In the genomic region with DNA sequence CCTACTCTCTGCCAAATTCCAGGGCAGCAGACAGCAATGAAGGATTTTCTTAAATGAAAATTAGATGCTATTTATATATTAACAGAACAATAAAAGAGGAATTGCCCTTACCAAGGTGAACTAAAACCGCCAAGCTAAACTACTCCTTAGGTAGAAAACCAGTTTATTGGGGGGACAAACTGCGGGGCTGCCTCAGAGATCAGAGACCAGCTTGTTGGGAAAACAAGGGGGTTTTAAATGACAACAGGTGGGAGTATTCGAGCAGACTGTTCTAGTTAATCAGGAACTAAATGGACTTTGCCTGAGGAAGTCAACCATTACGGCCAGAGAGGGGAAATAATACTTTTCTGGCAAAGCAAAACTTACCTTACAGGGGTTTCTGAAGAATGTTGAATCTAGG, we compare ENCODE assay signal across 22 mouse cellular contexts. TPM values are rescaled to one million over a fixed set of nuclear protein-coding genes. Genes with fewer than 3 reads are reported as not detected.
DNase-seq lines count a peak whose midpoint lies in the region; ATAC-seq lines count a peak whose summit lies in the region.
"Had no signal": no experiment of that assay in that cellular context is flagged by ENCODE, and none has a peak within 500 bp of the region (broad histone marks: within the 10 kb centered on the region; RNA-seq: fewer than 3 reads in every experiment).

No protein-coding gene starts in this region.

- H3K36me3 ChIP-seq in embryonic facial prominence, embryonic 11.5 days (replicated peaks; ENCODE audit: control insufficient read depth, insufficient read depth, low read depth, low read length) = no peaks in the 10 kb centered on the region
- H3K36me3 ChIP-seq in embryonic facial prominence, embryonic 10.5 days (replicated peaks) = no peaks in the 10 kb centered on the region
- H3K36me3 ChIP-seq in embryonic facial prominence, embryonic 14.5 days (ENCODE audit: control insufficient read depth, insufficient read depth, low read length) = no peaks in the 10 kb centered on the region
- H3K36me3 ChIP-seq: liver, embryonic 13.5 days; midbrain, embryonic 13.5 days had no signal

- no peak overlapping the region for H3K27ac ChIP-seq in embryonic facial prominence, embryonic 11.5 days (replicated peaks; ENCODE audit: low read depth, low read length)
- H3K27ac ChIP-seq in embryonic facial prominence, embryonic 10.5 days (replicated peaks) = no peak overlapping the region
- H3K27ac ChIP-seq in embryonic facial prominence, embryonic 14.5 days (replicated peaks; ENCODE audit: low read depth, low read length) = peak overlapping the region; percentile 28; the same call in 1 of the 2 replicates
- H3K27ac ChIP-seq: forebrain, embryonic 13.5 days; gastrocnemius, adult 2 months; hindbrain, postnatal 0 days; liver, embryonic 13.5 days; midbrain, embryonic 13.5 days had no signal

- peak; percentile 37 for DNase-seq in embryonic facial prominence, embryonic 11.5 days (ENCODE audit: low spot score)
- no peak for DNase-seq in embryonic facial prominence, embryonic 10.5 days (ENCODE audit: low spot score)
- peak; percentile 39 for DNase-seq in embryonic facial prominence, embryonic 14.5 days (ENCODE audit: low spot score)
- DNase-seq in kidney, adult 9 months = peak; percentile 87
- peak; percentile 33 to 67 for DNase-seq in kidney, postnatal 36 days
- DNase-seq in gastrocnemius, adult 8-10 months (ENCODE audit: low spot score in 2 of 2) = no peak
- DNase-seq in lung, postnatal 4 days = no peak
- DNase-seq in testis, postnatal 14 days (ENCODE audit: low spot score) = no peak
- DNase-seq: adrenal gland, postnatal 14 days; cerebellum, adult 2 months; gastrocnemius, adult 2 months; liver, embryonic 13.5 days; lung, adult 2 months; lung, postnatal 14 days; retina, postnatal 1 day; thymus, adult 2 months; thymus, postnatal 4 days had no signal

- H3K9ac ChIP-seq in embryonic facial prominence, embryonic 11.5 days (replicated peaks; ENCODE audit: low read length) = no peak overlapping the region
- no peak overlapping the region for H3K9ac ChIP-seq in embryonic facial prominence, embryonic 14.5 days (ENCODE audit: low read depth, low read length)
- H3K9ac ChIP-seq: forebrain, embryonic 13.5 days; liver, embryonic 13.5 days; midbrain, embryonic 13.5 days had no signal

- H3K4me3 ChIP-seq in embryonic facial prominence, embryonic 11.5 days (ENCODE audit: low read depth, low read length) = no peak overlapping the region
- no peak overlapping the region for H3K4me3 ChIP-seq in embryonic facial prominence, embryonic 10.5 days
- H3K4me3 ChIP-seq in embryonic facial prominence, embryonic 14.5 days (ENCODE audit: low read depth, low read length) = no peak overlapping the region
- H3K4me3 ChIP-seq: erythroblast, embryonic 14.5 days; forebrain, embryonic 13.5 days; gastrocnemius, adult 2 months; liver, embryonic 13.5 days; midbrain, embryonic 13.5 days had no signal

- WGBS in embryonic facial prominence, embryonic 11.5 days = 33% methylated on average over 4 of the region's 4 CpGs
- 37% methylated on average over 4 of the region's 4 CpGs for WGBS in embryonic facial prominence, embryonic 10.5 days
- 25% methylated on average over 4 of the region's 4 CpGs for WGBS in embryonic facial prominence, embryonic 14.5 days

- no peaks in the 10 kb centered on the region for H3K27me3 ChIP-seq in embryonic facial prominence, embryonic 11.5 days (ENCODE audit: control insufficient read depth, insufficient read depth, low read length)
- H3K27me3 ChIP-seq in embryonic facial prominence, embryonic 10.5 days (replicated peaks; ENCODE audit: low read depth, poor library complexity, severe bottlenecking) = no peaks in the 10 kb centered on the region
- no peaks in the 10 kb centered on the region for H3K27me3 ChIP-seq in embryonic facial prominence, embryonic 14.5 days (replicated peaks; ENCODE audit: control insufficient read depth, insufficient read depth, low read length)
- H3K27me3 ChIP-seq: forebrain, embryonic 13.5 days; midbrain, embryonic 13.5 days had no signal

- no peak overlapping the region for H3K4me2 ChIP-seq in embryonic facial prominence, embryonic 11.5 days (ENCODE audit: low read depth, low read length)
- no peak overlapping the region for H3K4me2 ChIP-seq in embryonic facial prominence, embryonic 14.5 days (ENCODE audit: low read depth, low read length)
- H3K4me2 ChIP-seq: forebrain, embryonic 13.5 days; heart, embryonic 11.5 days; liver, embryonic 13.5 days; midbrain, embryonic 13.5 days had no signal

- no peaks in the 10 kb centered on the region for H3K4me1 ChIP-seq in embryonic facial prominence, embryonic 11.5 days (ENCODE audit: control insufficient read depth, insufficient read depth, low read length)
- peaks cover 10% of the 10 kb centered on the region; the same call in 1 of the 2 replicates for H3K4me1 ChIP-seq in embryonic facial prominence, embryonic 10.5 days
- peaks cover 12% of the 10 kb centered on the region; the same call in 1 of the 2 replicates for H3K4me1 ChIP-seq in embryonic facial prominence, embryonic 14.5 days (ENCODE audit: control insufficient read depth, insufficient read depth, low read length)
- H3K4me1 ChIP-seq: midbrain, embryonic 13.5 days had no signal

- no peak for ATAC-seq in embryonic facial prominence, embryonic 11.5 days (replicated peaks; ENCODE audit: insufficient number of reproducible peaks, low FRiP score, low TSS enrichment, low read depth)
- no peak for ATAC-seq in embryonic facial prominence, embryonic 14.5 days (ENCODE audit: low read depth)
- ATAC-seq: forebrain, embryonic 13.5 days; hindbrain, postnatal 0 days; midbrain, embryonic 13.5 days had no signal

- H3K9me3 ChIP-seq in embryonic facial prominence, embryonic 11.5 days (replicated peaks; ENCODE audit: control insufficient read depth, low read length) = no peaks in the 10 kb centered on the region
- H3K9me3 ChIP-seq in embryonic facial prominence, embryonic 10.5 days = no peaks in the 10 kb centered on the region
- H3K9me3 ChIP-seq in embryonic facial prominence, embryonic 14.5 days (ENCODE audit: control insufficient read depth, low read length) = no peaks in the 10 kb centered on the region
- H3K9me3 ChIP-seq: forebrain, embryonic 13.5 days; liver, embryonic 13.5 days; midbrain, embryonic 13.5 days had no signal

RNA-seq across cellular contexts. Expression of gene Zbed3, which starts 3.0 kb away (rescaled TPM):
- polyA plus RNA-seq in embryonic facial prominence, embryonic 11.5 days (2014; fragmentation: Nextera tagmentation; extraction: Ambion mirVana) = 71.2 and 82.0 TPM in 2 replicates
- polyA plus RNA-seq in embryonic facial prominence, embryonic 10.5 days (2016; fragmentation: Nextera tagmentation; extraction: Ambion mirVana) = 61.0 and 68.3 TPM in 2 replicates
- polyA plus RNA-seq in embryonic facial prominence, embryonic 14.5 days (2014; fragmentation: Nextera tagmentation; extraction: Ambion mirVana) = 48.4 and 63.6 TPM in 2 replicates
- 1 to 10 TPM; 3.2 to 5.3 (median 4.2) TPM for total RNA-seq in gastrocnemius, adult 8-10 months (2022)

RNA-seq across cellular contexts. Expression of gene Aggf1, which starts 54.7 kb away (rescaled TPM):
- polyA plus RNA-seq in embryonic facial prominence, embryonic 11.5 days (2014; fragmentation: Nextera tagmentation; extraction: Ambion mirVana) = 48.0 and 48.5 TPM in 2 replicates
- 38.0 and 38.1 TPM in 2 replicates for polyA plus RNA-seq in embryonic facial prominence, embryonic 10.5 days (2016; fragmentation: Nextera tagmentation; extraction: Ambion mirVana)
- polyA plus RNA-seq in embryonic facial prominence, embryonic 14.5 days (2014; fragmentation: Nextera tagmentation; extraction: Ambion mirVana) = 30.2 and 33.4 TPM in 2 replicates
- 10 to 100 TPM; 15.6 to 19.1 (median 17.5) TPM for total RNA-seq in gastrocnemius, adult 8-10 months (2022)

Comparison
In these comparisons a context has a peak if more than half of its experiments do, and no peak if none do; other contexts are left out.
1. DNase-seq: peak in embryonic facial prominence, embryonic 11.5 days (single experiment), embryonic facial prominence, embryonic 14.5 days (single experiment), kidney, adult 9 months (single experiment) and kidney, postnatal 36 days (2 of 2); none in embryonic facial prominence, embryonic 10.5 days (single experiment), gastrocnemius, adult 8-10 months (0 of 2), lung, postnatal 4 days (0 of 2) and testis, postnatal 14 days (single experiment).